Mouse (Mus musculus): ENCODE measurements around the gene Cort.
A peak's percentile ranks its signal among the peaks of the same experiment; 100 is the strongest.

- TF ChIP-seq POLR2A (IDR thresholded peaks at IDR 0.05; ENCODE audit: low read depth, low read length) (no peak), CTCF (IDR thresholded peaks at IDR 0.05; ENCODE audit: extremely low read depth, insufficient read length, insufficient replicate concordance, low read depth, low read length) (peak; percentile 37; the same call in 1 of the 2 replicates)
Measured at GRCm38 (mm10) chr4:149164150-149164549, 37.6 kb upstream of the Cort start.
